Mouse (Mus musculus) forebrain, embryonic 11.5 days (tissue): ENCODE measurements at regions not wholly inside any gene's neighbourhood (a gene's known extent, or its start where the extent isn't known, plus 50 kb on each side); places are given as distances from the start of the nearest gene placed in this dataset.

ENCODE experiments used
- ATAC-seq: fragments of 200-750 bp; cut with Nextera tagmentation; replicated peaks from 2 replicates; pipeline ENCODE4 v1.8.0; 2017; ENCODE audit warnings: moderate TSS enrichment; ENCODE audit not compliant: low FRiP score
- DNase-seq: peaks from one replicate; pipeline ENCODE4 v3.0.0-alpha.2; 2017; ENCODE audit warnings: low spot score
- H3K27ac ChIP-seq: fragments of 300-500 bp; sonication (generic); 2 replicates; pipeline ENCODE4 v1.5.1; 2014; ENCODE audit warnings: low read depth, low read length
- H3K27me3 ChIP-seq: fragments of 300-500 bp; sonication (generic); 2 replicates; pipeline ENCODE4 v1.6.1; 2014; ENCODE audit warnings: mild to moderate bottlenecking, low read length, mixed read lengths; ENCODE audit not compliant: control insufficient read depth, insufficient read depth
- H3K36me3 ChIP-seq: fragments of 300-500 bp; sonication (generic); 2 replicates; pipeline ENCODE4 v1.6.1; 2014; ENCODE audit warnings: mild to moderate bottlenecking, low read length, moderate library complexity, mixed read lengths; ENCODE audit not compliant: control insufficient read depth, insufficient read depth
- H3K4me1 ChIP-seq: fragments of 300-500 bp; sonication (generic); replicated peaks from 2 replicates; pipeline ENCODE4 v1.6.1; 2014; ENCODE audit warnings: low read length, mixed read lengths; ENCODE audit not compliant: control insufficient read depth, insufficient read depth
- H3K4me2 ChIP-seq: fragments of 300-500 bp; sonication (generic); 2 replicates; pipeline ENCODE4 v1.6.1; 2014; ENCODE audit warnings: low read depth, mild to moderate bottlenecking, low read length, moderate library complexity, mixed read lengths; ENCODE audit not compliant: severe bottlenecking
- H3K4me3 ChIP-seq: fragments of 300-500 bp; sonication (generic); 2 replicates; pipeline ENCODE4 v1.5.1; 2014; ENCODE audit warnings: low read depth, low read length
- H3K9ac ChIP-seq: fragments of 300-500 bp; sonication (generic); 2 replicates; pipeline ENCODE4 v1.6.1; 2014; ENCODE audit warnings: low read length
- H3K9me3 ChIP-seq: fragments of 300-500 bp; sonication (generic); 2 replicates; pipeline ENCODE4 v1.6.1; 2016; ENCODE audit warnings: low read length, mixed read lengths; ENCODE audit not compliant: control insufficient read depth
- WGBS: fragments of 180-500 bp; shearing (Covaris S2); extraction: QIAGEN DNeasy Blood & Tissue Kit; methylation state at CpG from one replicate; pipeline ENCODE4 v1.1.7; 2014; 5-methylcytosine and 5-hydroxymethylcytosine counted together

GRCm38 (mm10) chr12:92152043-92152921 is 303.3 kb upstream of the Sel1l start:
- H3K4me1 ChIP-seq = no peaks in the 10 kb centered on the region
- no peak overlapping the region for H3K4me3 ChIP-seq
- no peaks in the 10 kb centered on the region for H3K27me3 ChIP-seq
- H3K27ac ChIP-seq = no peak overlapping the region
- no peaks in the 10 kb centered on the region for H3K9me3 ChIP-seq
- ATAC-seq (0 out of 2 replicates have a peak, but pooled peaks have one; percentile 33), DNase-seq (no peak)
- H3K9ac ChIP-seq = no peak overlapping the region
- H3K4me2 ChIP-seq = no peak overlapping the region
- no peaks in the 10 kb centered on the region for H3K36me3 ChIP-seq
- 57% methylated on average over 4 of the region's 4 CpGs for WGBS

DNA sequence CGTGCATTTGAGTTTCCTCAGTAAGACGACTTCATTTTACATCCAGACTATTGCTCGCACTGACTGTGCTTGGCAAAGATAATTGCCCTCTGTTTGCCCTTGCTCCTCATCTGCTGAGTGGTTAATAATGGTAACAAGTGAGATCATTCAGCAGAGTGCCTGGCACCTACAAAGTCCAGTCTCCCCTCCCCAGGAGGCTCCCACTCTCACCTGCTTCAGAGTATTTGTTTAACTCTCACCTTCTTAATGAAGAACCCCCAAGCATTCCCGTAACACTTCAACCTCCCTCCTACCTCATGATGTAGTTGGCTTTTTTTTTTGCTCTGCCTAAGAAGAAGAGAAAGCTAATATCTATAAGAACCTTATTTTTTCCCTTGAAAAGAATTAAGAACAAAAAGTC is 288.6 kb upstream of the Sel1l start:
- 87% methylated on average over 4 of the region's 4 CpGs for WGBS

GRCm38 (mm10) chr12:92127648-92128047 is 278.7 kb upstream of the Sel1l start:
- no peak for DNase-seq
- Histone ChIP-seq H3K9me3 (no peaks in the 10 kb centered on the region), H3K27ac (no peak overlapping the region), H3K4me2 (no peak overlapping the region), H3K9ac (no peak overlapping the region), H3K36me3 (no peaks in the 10 kb centered on the region), H3K27me3 (no peaks in the 10 kb centered on the region), H3K4me1 (no peaks in the 10 kb centered on the region), H3K4me3 (no peak overlapping the region)
- 88% methylated on average over 6 of the region's 6 CpGs for WGBS
- ATAC-seq = no peak

More for the DNA sequence above, 288.6 kb upstream of the Sel1l start:
- Histone ChIP-seq H3K4me2 (no peak overlapping the region), H3K36me3 (no peaks in the 10 kb centered on the region), H3K4me1 (no peaks in the 10 kb centered on the region), H3K9ac (no peak overlapping the region), H3K9me3 (no peaks in the 10 kb centered on the region), H3K27ac (no peak overlapping the region), H3K4me3 (no peak overlapping the region), H3K27me3 (no peaks in the 10 kb centered on the region)
- ATAC-seq = no peak
- DNase-seq = no peak

DNA sequence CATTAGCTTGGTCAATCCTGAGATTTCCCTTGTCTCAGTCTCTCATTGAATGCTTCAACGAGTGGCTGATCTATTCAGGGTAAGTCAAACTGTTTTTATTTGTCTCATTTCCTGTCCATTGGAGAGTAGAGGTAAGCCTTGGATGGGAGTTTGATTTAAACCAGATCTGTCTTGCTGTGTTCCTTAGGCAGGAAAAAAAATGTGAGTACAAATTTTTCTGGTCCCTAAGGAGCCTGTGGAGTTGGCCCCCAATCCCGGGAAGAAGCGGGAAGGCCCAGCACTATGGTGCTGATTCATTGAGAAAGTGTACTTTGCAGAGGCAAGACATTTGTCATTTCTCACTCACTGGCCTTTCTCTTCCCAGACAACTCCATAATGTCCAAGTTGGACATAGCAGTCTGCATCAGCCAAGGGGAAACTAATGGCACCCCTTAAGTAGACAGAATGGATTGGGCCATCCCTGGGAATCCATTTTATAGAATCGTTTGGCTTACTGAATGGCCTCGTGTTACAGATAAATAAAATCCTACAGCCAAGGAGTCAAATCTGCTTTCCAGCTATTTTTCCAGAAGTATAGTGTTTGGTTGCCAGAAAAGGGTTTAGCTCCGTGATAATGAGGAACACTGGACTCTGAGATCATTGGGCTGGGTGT is 271.3 kb upstream of the Sel1l start:
- Histone ChIP-seq H3K9ac (no peak overlapping the region), H3K27ac (no peak overlapping the region), H3K27me3 (no peaks in the 10 kb centered on the region), H3K4me3 (no peak overlapping the region), H3K36me3 (no peaks in the 10 kb centered on the region), H3K4me2 (no peak overlapping the region), H3K4me1 (no peaks in the 10 kb centered on the region), H3K9me3 (no peaks in the 10 kb centered on the region)
- DNase-seq (no peak), ATAC-seq (no peak)
- WGBS = 79% methylated on average over 6 of the region's 6 CpGs

GRCm38 (mm10) chr12:92109615-92110014 is 260.7 kb upstream of the Sel1l start:
- Histone ChIP-seq H3K9ac (no peak overlapping the region), H3K4me1 (no peaks in the 10 kb centered on the region; the same call in 1 of the 2 replicates), H3K27me3 (no peaks in the 10 kb centered on the region), H3K4me3 (no peak overlapping the region), H3K27ac (no peak overlapping the region), H3K36me3 (no peaks in the 10 kb centered on the region), H3K4me2 (no peak overlapping the region), H3K9me3 (no peaks in the 10 kb centered on the region)
- peak; percentile 72 for ATAC-seq
- DNase-seq = no peak
- 48% methylated on average over 3 of the region's 3 CpGs for WGBS

- 85% methylated on average over 4 of the region's 4 CpGs for WGBS
These were observed 251.1 kb upstream of the Sel1l start for GRCm38 (mm10) chr12:92100080-92100479.

GRCm38 (mm10) chr12:92092794-92093365 is 243.9 kb upstream of the Sel1l start:
- ATAC-seq (no peak), DNase-seq (no peak)
- no peaks in the 10 kb centered on the region for H3K27me3 ChIP-seq
- no peak overlapping the region for H3K4me3 ChIP-seq
- no peaks in the 10 kb centered on the region for H3K4me1 ChIP-seq
- H3K27ac ChIP-seq = no peak overlapping the region
- H3K9me3 ChIP-seq = no peaks in the 10 kb centered on the region
- H3K9ac ChIP-seq = no peak overlapping the region
- WGBS = 85% methylated on average over 10 of the region's 10 CpGs
- H3K36me3 ChIP-seq = no peaks in the 10 kb centered on the region
- no peak overlapping the region for H3K4me2 ChIP-seq

More at GRCm38 (mm10) chr12:92100080-92100479, 251.1 kb upstream of the Sel1l start:
- Histone ChIP-seq H3K9ac (no peak overlapping the region), H3K4me3 (no peak overlapping the region), H3K4me1 (no peaks in the 10 kb centered on the region), H3K27me3 (no peaks in the 10 kb centered on the region), H3K36me3 (no peaks in the 10 kb centered on the region), H3K9me3 (no peaks in the 10 kb centered on the region), H3K4me2 (no peak overlapping the region), H3K27ac (no peak overlapping the region)
- DNase-seq = no peak
- ATAC-seq = no peak

DNA sequence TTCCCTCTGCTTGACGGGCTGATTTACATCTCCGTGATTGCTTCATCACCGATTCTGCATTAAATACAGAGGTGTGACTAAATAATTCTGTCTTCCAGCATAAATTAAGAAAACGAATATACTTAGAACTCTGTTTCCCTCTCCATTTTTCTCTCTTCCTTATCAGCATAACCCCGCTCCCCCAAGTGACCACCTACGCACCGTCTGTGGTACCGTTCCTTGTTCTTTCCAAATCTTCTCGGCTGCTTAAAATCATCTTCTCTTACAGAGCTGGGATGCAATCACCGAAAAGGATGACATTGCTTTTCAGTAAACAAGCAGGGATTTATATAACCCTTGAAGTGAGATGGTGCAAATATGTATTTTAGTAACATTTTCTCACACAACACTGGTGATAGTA is 224.3 kb upstream of the Sel1l start:
- no peaks in the 10 kb centered on the region for H3K36me3 ChIP-seq
- ATAC-seq (no peak), DNase-seq (no peak)
- no peak overlapping the region for H3K9ac ChIP-seq
- H3K4me2 ChIP-seq = no peak overlapping the region
- no peak overlapping the region for H3K27ac ChIP-seq
- H3K27me3 ChIP-seq = no peaks in the 10 kb centered on the region
- H3K4me1 ChIP-seq = no peaks in the 10 kb centered on the region
- no peak overlapping the region for H3K4me3 ChIP-seq
- 92% methylated on average over 10 of the region's 10 CpGs for WGBS
- no peaks in the 10 kb centered on the region for H3K9me3 ChIP-seq
